Mouse (Mus musculus) heart, postnatal 10 days (tissue): ENCODE results near the gene Zdhhc9. TPM values are rescaled to one million over a fixed set of nuclear protein-coding genes. Genes with fewer than 3 reads are reported as not detected.

Experiments used
- DNase-seq, 2 experiments: peaks; one replicate each; pipeline ENCODE4 v3.0.0; 2021
- intact Hi-C: fragments of 180-260 bp; cut with DNase I; formaldehyde crosslinking; loops from one replicate; pipeline ENCODE4 v1.15.1; 2025
- total RNA-seq, 2 experiments: library from RNA; stranded (reverse); gene quantifications; 2 replicates each; pipeline ENCODE4 v1.2.3; 2021

Zdhhc9 gene
- total RNA-seq, 2 experiments from 2014 or later, result 28.3 to 32.4 TPM

GRCm38 (mm10) chrX:48184703-48185102 is 24.0 kb downstream of the Zdhhc9 start:
- intact Hi-C loops, result no loop called here
- no peak for DNase-seq

DNA sequence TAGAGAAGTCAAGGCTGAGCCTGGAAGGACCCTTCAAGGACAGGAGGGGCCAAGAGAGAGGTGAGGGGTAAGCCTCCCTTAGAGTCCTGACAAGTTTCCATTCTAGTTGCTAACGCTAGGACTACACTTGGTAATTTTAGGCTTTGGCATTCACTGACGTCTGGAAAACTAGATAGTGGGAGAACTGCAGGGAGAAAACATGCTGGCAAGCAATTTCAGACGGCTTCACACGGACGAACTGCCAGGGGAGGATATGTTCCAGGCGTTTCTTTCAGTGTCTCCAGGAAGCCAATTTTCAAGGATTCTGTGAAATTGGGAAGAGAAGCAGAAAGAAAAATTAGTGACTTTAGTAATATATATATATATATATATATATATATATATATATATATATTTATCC is 26.8 kb downstream of the Zdhhc9 start:
- intact Hi-C loops, result no loop called here

DNA sequence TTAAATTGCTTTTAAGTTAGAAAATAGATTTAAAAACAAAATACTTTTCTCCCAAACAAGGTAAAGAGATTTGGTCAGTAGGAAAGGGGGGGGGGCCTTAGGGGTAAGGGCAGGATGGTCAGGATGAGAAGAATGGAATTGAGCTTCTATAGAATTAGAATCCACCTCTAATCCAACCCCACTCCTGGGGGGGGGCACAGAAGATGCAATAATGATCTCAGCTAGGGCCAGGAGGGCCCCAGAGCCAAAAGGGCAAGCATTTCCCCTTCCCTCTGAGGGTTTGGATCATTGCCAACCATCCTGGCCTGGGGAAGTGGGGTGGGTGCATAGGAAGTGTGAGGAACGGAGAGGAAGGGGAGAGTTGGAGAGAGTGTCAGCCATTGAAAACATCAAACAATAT is 38.3 kb downstream of the Zdhhc9 start:
- DNase-seq, result no peak
- intact Hi-C loops, result no loop called here

More for the DNA sequence above, 26.8 kb downstream of the Zdhhc9 start:
- DNase-seq, result no peak

DNA sequence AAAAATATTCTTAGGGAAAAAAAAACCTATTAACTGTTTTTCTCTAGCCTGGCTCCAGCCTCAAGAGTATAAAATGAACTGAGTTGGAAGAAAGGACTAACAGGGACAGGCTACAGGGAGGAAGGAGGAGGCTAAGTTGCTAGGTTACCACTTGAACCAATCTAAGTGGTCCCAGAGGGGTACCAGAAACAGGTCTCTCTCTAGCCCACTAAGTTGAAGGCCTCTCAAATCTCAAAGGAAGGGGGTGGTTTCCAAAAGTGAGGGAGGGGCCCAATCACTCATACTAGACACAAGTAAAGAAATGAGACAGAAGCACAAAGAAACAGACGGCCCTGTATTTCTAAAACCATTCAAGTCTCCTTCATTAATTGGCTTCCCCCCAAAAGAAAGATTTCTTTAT is 38.8 kb downstream of the Zdhhc9 start:
- intact Hi-C loops, result no loop called here
- no peak for DNase-seq

DNA sequence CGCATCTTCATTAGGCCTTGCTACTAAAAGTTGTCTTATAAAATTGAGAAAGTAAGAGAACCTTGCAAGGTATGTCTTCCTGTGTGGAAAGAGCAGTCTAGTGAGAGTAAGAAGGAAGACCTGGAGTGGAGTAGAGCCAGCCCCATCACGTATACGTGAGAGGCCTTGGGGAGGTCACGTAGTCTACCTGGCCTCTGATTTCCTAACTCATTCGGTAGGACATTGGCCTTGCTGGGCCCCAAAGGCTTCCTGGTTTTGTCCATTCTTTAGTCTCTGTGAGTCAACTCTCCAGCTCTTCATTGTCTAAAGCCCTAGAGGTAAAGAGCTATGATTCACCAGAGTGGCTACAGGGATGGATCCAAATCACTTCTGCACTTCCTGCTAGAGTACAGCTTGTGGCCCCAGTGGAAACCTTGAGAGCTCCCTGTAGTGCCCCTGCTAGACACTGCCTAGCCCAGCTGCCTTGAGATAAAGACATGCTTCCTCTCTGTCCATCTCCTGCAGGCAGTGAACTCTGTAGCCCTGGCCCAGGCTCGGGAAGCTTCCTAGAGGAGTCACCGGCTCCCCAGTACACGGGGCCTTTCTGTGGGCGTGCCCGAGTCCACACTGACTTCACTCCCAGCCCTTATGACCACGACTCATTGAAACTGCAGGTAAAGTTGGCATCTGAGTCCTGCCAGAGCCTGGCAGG is 50.3 kb downstream of the Zdhhc9 start:
- intact Hi-C loops, result no loop called here

GRCm38 (mm10) chrX:48157396-48157795 is 51.3 kb downstream of the Zdhhc9 start:
- intact Hi-C loops, result no loop called here
- DNase-seq, result no peak

More for the DNA sequence above, 50.3 kb downstream of the Zdhhc9 start:
- DNase-seq, result no peak

DNA sequence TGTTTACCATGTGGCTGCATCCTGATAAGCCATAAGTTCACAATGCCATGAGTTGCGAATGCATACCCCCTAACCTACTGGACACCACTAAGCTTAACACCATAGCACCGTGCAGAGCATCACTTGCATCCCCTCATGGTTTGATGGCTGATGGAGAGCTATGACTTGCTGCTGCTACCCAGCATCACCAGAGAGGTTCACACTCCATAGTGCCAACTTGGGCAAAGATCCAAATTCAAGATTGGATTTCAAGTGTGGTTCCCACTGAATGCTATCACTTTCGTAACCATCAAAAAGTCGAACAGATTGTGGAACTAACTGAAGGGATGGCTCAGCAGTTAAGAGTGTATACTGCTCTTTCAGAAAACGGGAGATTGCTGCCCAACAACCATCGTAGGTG is 53.2 kb downstream of the Zdhhc9 start:
- intact Hi-C loops, result no loop called here
- no peak for DNase-seq

GRCm38 (mm10) chrX:48153949-48154348 is 54.7 kb downstream of the Zdhhc9 start:
- DNase-seq, result no peak
- intact Hi-C loops, result no loop called here

DNA sequence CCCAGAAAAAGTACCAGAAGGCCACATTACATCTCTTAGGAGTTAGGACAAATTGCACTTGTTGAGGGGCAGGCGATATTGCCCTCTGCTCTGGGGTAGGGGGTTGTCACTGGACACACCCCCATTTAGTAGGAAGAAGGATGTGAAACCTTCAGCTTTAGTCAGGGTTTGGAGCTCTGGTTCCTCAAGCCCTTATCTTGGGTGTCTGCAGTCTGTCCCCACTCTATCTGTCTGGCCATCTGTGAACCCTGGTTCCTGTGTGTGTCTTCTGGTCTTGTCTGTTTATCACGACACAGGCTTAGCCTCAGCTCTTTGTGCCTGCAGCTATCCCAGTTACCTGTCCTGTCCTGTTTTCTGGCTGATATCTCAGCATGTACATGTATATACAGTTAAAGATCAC is 55.3 kb downstream of the Zdhhc9 start:
- DNase-seq, result no peak

DNA sequence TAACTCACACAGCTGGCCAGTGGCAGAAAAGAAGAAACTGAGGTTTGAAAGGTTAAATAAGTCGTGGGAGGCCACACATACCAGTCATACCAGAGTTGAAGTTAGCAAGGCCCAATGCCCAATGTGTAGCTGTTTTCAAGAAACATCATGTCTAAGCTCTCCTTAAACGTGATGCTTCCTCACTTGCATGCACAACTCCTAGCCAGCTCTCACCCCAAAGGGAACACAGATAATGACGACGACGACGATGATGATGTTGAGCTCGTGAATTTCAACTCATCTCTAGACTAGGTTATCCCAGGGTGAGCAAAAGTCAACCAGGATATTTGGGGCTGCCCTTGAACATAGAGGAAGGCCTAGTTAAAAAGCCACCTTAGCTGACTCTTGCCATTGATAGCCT is 56.6 kb downstream of the Zdhhc9 start:
- no peak for DNase-seq
- intact Hi-C loops, result no loop called here

More for the DNA sequence above, 55.3 kb downstream of the Zdhhc9 start:
- intact Hi-C loops, result no loop called here

DNA sequence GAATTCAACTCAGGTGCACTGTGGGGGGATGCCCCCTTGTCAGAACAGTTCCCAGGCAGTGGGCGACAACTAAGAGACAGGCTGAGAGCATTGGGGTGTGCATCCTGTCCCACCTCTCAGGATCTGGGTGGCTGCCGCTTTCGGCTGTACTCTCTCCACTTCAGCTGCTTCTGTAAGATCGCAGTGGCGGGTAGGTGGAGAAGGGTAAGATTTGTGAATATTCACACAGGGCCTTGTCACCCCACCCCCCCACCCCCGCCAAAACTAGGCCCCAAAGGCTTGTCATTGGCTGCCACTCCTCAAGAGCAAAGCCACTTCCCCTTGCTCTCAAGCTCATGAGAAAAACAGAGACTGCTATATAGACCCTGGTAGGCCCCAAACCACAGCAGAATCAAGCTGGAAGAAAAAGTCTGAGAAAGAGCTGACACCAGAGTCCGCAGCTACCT is 60.9 kb downstream of the Zdhhc9 start:
- intact Hi-C loops, result no loop called here
- DNase-seq, result no peak

- DNase-seq, result no peak
- intact Hi-C loops, result no loop called here
Measured at GRCm38 (mm10) chrX:48147226-48147625, 61.5 kb downstream of the Zdhhc9 start.

GRCm38 (mm10) chrX:48146262-48146661 is 62.4 kb downstream of the Zdhhc9 start, which contains the start of gene Sash3:
Gene Sash3 (plus strand): TSS chrX:48146436.
- intact Hi-C loops, result no loop called here
- peak in 1 of 2 experiments; percentile 24 for DNase-seq

GRCm38 (mm10) chrX:48143415-48144335 is 65.0 kb downstream of the Zdhhc9 start:
- intact Hi-C loops, result no loop called here
- no peak for DNase-seq

DNA sequence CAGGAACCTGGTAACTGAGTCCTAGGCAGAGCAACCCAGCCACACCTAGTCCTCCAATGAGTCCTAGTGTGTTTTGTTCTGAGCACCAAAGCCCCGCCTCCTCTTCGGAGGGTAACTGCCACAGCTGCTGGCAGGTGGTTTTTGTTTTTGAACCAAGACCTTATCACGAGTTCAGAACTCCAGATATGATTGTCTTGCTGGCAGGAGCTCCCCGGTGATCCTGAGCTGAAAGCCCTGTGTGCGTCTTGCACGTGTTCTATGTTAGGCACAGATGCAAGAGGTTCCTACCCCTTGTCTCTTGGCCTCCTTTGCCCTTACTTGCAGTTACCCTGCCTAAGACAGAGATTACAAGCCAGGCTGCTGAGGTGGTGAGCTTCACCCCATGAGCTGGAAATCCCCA is 67.2 kb downstream of the Zdhhc9 start:
- intact Hi-C loops, result no loop called here
- DNase-seq, result no peak

- no peak for DNase-seq
- intact Hi-C loops, result no loop called here
Measured at GRCm38 (mm10) chrX:48140286-48140877, 68.3 kb downstream of the Zdhhc9 start.

DNA sequence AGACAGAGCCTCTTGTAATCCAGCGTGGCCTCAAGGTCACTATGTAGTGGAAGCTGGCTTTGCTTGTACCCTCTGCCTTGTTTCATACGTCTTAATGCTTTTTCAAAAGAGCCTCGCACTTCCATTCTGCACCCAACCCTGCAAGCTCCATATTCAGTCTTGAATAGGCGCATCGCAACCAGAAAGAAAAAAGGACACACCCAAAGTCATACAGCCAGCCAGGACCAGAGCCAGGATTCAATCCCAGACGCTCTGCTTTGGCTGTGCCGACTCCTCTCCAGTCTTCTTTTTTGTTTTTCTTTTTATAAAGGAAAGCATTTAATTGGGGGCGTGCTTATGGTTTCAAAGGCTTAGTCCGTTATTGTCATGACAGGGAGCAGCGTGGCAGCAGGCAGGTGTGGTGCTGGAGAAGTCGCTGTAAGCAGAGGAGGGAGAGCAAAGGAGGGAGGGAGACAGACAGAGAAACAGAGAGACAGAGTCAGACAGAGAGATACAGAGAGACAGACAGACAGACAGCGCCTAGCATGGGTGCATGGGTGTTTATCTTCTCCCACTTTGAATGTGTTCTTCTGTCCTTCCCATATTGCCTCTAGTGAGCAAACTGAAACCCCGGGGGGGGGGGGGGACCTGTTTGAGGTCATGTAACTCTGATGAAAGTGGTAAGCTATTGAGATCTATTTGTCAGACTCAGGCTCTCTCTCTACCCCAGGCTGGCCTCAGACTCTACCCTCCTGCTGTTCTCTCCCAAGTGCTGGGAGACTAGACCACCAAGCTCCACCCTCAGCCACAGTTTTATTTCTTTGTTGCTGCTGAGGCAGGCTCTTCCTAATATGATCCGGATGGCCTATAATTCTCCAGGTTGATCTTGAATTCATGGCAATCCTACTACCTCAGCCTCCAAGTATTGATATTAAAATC is 69.1 kb downstream of the Zdhhc9 start:
- intact Hi-C loops, result no loop called here
- no peak for DNase-seq

GRCm38 (mm10) chrX:48138539-48139275 is 70.0 kb downstream of the Zdhhc9 start:
- DNase-seq, result no peak
- intact Hi-C loops, result no loop called here

GRCm38 (mm10) chrX:48138011-48138410 is 70.7 kb downstream of the Zdhhc9 start:
- no peak for DNase-seq
- intact Hi-C loops, result no loop called here

- DNase-seq, result no peak
- intact Hi-C loops, result no loop called here
Measured at GRCm38 (mm10) chrX:48136935-48137334, 71.7 kb downstream of the Zdhhc9 start.
